Mouse (Mus musculus): Measurements from ENCODE around the gene 4930583I09Rik. TPM values are rescaled to one million over a fixed set of nuclear protein-coding genes. Genes with fewer than 3 reads are reported as not detected.

The 4930583I09Rik gene
- polyA plus RNA-seq, 1 experiment from 2014 or later: not detected

DNA sequence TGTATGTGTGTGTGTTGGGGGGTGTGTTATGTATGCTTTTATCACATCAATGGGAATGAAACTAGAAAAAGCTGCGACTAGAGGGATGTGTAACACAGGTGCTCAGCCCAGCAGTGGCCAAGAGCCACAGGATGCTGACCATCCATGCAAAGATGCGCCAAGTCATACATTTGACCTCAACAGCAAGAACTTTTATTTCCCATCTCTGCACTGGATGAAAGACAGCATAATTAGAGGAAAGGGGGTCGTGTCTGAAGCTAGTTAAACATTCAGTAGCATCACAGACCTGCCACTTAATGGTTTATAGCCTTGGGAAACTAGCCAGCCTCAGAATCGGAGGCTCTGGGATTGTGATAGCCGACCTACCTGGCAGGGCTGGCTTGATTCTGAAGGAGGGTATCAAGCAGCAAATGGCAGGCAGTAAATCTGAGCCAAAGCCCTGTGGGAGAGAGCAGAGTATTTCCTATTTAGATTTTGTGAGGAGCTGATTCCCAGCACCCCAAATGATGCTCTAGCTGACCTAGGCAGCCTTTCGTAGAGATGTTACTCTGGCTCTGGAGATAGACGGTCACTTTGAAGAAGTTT lies 1.9 kb downstream of the 4930583I09Rik start:
- no peak overlapping the region for H3K4me3 ChIP-seq (ENCODE audit: low read depth, low read length)
- no peak overlapping the region for H3K27ac ChIP-seq (ENCODE audit: low read depth, low read length)
- H3K9me3 ChIP-seq (ENCODE audit: control insufficient read depth, low read length): no peaks in the 10 kb centered on the region
- no peak overlapping the region for H3K9ac ChIP-seq (replicated peaks; ENCODE audit: low read depth, low read length)
- no peaks in the 10 kb centered on the region for H3K36me3 ChIP-seq (ENCODE audit: control insufficient read depth, insufficient read depth, low read length)
- H3K4me1 ChIP-seq (ENCODE audit: control insufficient read depth, insufficient read depth, low read length): no peaks in the 10 kb centered on the region
- ATAC-seq (ENCODE audit: low read depth): no peak
- H3K27me3 ChIP-seq (ENCODE audit: control insufficient read depth, insufficient read depth, low read length): no peaks in the 10 kb centered on the region
- H3K4me2 ChIP-seq (ENCODE audit: low read depth, low read length): no peak overlapping the region
- WGBS: 67% methylated on average over 7 of the region's 7 CpGs

DNA sequence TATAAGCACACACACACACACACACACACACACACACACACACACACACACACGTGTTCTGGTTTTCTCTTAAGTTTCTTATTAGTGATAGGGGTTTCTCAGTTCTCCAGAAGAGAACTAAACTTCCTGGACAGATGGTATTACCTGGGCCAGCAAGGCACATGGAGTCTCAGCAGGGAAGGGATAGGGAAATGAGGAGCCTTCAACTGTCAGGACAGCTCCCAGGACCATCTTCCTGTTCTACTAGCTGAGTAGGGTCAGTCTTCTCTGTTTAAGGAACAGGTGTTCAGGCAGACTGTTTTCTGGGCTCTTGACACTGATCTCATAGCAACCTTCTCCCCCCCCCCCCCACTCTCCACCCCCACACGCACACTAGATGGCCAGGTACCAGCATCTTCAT lies 2.8 kb downstream of the 4930583I09Rik start:
- Histone ChIP-seq H3K9ac (replicated peaks; ENCODE audit: low read depth, low read length) (no peak overlapping the region), H3K27ac (ENCODE audit: low read depth, low read length) (no peak overlapping the region), H3K4me2 (ENCODE audit: low read depth, low read length) (no peak overlapping the region), H3K36me3 (ENCODE audit: control insufficient read depth, insufficient read depth, low read length) (no peaks in the 10 kb centered on the region), H3K9me3 (ENCODE audit: control insufficient read depth, low read length) (no peaks in the 10 kb centered on the region), H3K27me3 (ENCODE audit: control insufficient read depth, insufficient read depth, low read length) (no peaks in the 10 kb centered on the region), H3K4me3 (ENCODE audit: low read depth, low read length) (no peak overlapping the region), H3K4me1 (ENCODE audit: control insufficient read depth, insufficient read depth, low read length) (no peaks in the 10 kb centered on the region)
- ATAC-seq (ENCODE audit: low read depth): no peak
- WGBS: 86% methylated on average over 2 of the region's 2 CpGs

DNA sequence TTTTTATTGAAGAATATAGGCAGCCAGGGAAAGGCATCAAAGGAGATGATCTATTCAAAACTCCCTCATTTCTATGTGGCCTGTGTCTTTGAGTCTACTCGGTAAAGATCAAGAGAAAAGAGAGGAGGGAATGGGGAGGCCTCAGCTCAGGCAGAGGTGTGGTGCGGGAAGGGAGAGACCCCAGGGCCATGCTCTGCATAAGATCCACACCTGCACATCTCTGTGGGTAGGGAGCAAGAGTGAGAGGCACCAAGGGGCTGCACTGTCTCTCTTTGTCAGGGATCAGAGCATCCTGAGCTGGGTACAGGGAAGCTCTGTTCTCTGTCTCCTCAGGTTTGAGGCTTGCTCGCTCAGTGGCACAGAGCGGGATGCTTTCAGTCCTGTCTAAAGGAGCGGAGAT lies 8.4 kb downstream of the 4930583I09Rik start:
- Histone ChIP-seq H3K9ac (replicated peaks; ENCODE audit: low read depth, low read length) (no peak overlapping the region), H3K27me3 (ENCODE audit: control insufficient read depth, insufficient read depth, low read length) (no peaks in the 10 kb centered on the region), H3K9me3 (ENCODE audit: control insufficient read depth, low read length) (no peaks in the 10 kb centered on the region), H3K4me2 (ENCODE audit: low read depth, low read length) (no peak overlapping the region), H3K36me3 (ENCODE audit: control insufficient read depth, insufficient read depth, low read length) (no peaks in the 10 kb centered on the region), H3K27ac (ENCODE audit: low read depth, low read length) (no peak overlapping the region), H3K4me3 (ENCODE audit: low read depth, low read length) (no peak overlapping the region), H3K4me1 (ENCODE audit: control insufficient read depth, insufficient read depth, low read length) (no peaks in the 10 kb centered on the region)
- WGBS: 83% methylated on average over 5 of the region's 5 CpGs
- no peak for ATAC-seq (ENCODE audit: low read depth)

DNA sequence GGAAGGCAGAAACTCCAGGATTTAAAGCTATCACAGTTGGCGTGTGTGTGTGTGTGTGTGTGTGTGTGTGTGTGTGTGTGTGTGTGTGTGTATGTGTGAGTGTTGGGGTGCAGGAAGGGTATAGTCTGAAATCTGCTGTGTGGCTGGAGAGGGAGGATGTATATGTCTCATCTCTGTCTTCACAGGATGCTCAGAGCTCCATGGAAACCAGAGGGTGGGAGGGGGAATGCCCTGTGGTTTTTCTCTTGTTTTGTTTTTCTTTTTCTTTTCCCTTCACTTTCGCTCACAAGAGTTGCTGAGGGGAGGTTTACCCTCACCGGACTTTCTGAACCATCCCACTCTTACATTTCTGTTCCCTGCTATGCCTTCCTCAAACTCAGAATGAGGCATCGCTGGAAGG lies 9.0 kb downstream of the 4930583I09Rik start:
- H3K4me3 ChIP-seq (ENCODE audit: low read depth, low read length): no peak overlapping the region
- H3K9ac ChIP-seq (replicated peaks; ENCODE audit: low read depth, low read length): no peak overlapping the region
- H3K4me1 ChIP-seq (ENCODE audit: control insufficient read depth, insufficient read depth, low read length): no peaks in the 10 kb centered on the region
- no peaks in the 10 kb centered on the region for H3K27me3 ChIP-seq (ENCODE audit: control insufficient read depth, insufficient read depth, low read length)
- no peak overlapping the region for H3K27ac ChIP-seq (ENCODE audit: low read depth, low read length)
- H3K36me3 ChIP-seq (ENCODE audit: control insufficient read depth, insufficient read depth, low read length): no peaks in the 10 kb centered on the region
- no peak for ATAC-seq (ENCODE audit: low read depth)
- H3K9me3 ChIP-seq (ENCODE audit: control insufficient read depth, low read length): no peaks in the 10 kb centered on the region
- WGBS: 69% methylated on average over 4 of the region's 4 CpGs
- H3K4me2 ChIP-seq (ENCODE audit: low read depth, low read length): no peak overlapping the region

DNA sequence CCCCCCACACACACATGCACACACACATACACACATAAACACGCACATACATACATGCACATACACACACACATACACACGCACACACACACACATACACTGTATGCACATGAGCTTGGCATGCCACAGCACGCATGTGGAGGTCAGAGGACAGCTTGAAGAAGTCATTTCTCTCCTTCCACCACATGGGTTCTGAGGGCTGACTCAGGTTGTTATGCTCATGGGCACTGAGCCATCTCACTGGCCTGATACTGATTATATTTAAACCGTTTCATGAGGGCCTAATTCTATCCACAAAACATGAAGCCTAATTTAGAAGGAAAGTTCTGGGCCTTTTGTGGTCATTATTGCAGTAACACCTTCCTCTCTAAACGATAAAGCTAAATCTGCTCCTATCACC lies 13.3 kb downstream of the 4930583I09Rik start:
- 89% methylated on average over 5 of the region's 5 CpGs for WGBS
- Histone ChIP-seq H3K9ac (replicated peaks; ENCODE audit: low read depth, low read length) (no peak overlapping the region), H3K4me2 (ENCODE audit: low read depth, low read length) (no peak overlapping the region), H3K4me3 (ENCODE audit: low read depth, low read length) (no peak overlapping the region), H3K9me3 (ENCODE audit: control insufficient read depth, low read length) (no peaks in the 10 kb centered on the region), H3K27ac (ENCODE audit: low read depth, low read length) (no peak overlapping the region), H3K27me3 (ENCODE audit: control insufficient read depth, insufficient read depth, low read length) (no peaks in the 10 kb centered on the region), H3K36me3 (ENCODE audit: control insufficient read depth, insufficient read depth, low read length) (no peaks in the 10 kb centered on the region), H3K4me1 (ENCODE audit: control insufficient read depth, insufficient read depth, low read length) (no peaks in the 10 kb centered on the region)
- ATAC-seq (ENCODE audit: low read depth): no peak

DNA sequence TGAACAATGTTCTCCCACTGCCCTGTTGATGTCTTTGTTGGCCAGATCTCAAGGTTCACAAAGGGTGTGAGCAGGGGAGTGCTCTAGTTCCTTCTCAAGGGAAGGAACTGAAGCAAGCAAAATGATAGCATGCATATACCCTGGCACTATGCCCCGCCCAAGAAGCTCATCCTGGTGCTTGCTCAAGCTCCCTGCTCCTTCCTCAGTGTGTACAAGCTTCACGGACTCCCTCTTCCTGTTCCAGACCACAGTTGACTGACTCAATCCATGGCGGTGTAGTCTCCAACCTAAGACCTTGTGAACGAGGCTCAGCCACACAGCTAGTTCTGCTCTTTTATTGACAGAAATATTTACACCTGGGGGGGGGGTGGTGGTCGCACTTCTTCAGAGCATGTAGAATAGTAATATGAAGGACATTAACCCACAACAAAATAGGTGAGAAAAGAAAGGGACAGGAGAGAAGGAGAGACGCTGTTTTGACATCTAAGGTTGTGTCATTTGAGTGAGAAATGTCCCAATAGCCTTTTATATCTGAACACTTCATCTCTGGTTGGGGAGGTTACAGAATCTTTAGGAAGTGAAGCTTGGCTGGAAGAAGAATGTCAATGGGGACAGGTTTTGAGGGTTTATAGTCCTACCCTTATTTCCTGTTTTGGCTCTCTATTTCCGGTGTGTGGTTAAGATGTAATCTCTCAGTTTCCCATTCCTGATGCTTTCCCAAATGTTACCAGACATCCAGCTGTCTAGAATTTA lies 14.9 kb downstream of the 4930583I09Rik start:
- Histone ChIP-seq H3K9me3 (ENCODE audit: control insufficient read depth, low read length) (no peaks in the 10 kb centered on the region), H3K4me3 (ENCODE audit: low read depth, low read length) (no peak overlapping the region), H3K36me3 (ENCODE audit: control insufficient read depth, insufficient read depth, low read length) (no peaks in the 10 kb centered on the region), H3K27ac (ENCODE audit: low read depth, low read length) (no peak overlapping the region), H3K9ac (replicated peaks; ENCODE audit: low read depth, low read length) (no peak overlapping the region), H3K4me2 (ENCODE audit: low read depth, low read length) (no peak overlapping the region), H3K27me3 (ENCODE audit: control insufficient read depth, insufficient read depth, low read length) (no peaks in the 10 kb centered on the region), H3K4me1 (ENCODE audit: control insufficient read depth, insufficient read depth, low read length) (no peaks in the 10 kb centered on the region)
- no peak for ATAC-seq (ENCODE audit: low read depth)
- 90% methylated on average over 7 of the region's 7 CpGs for WGBS

DNA sequence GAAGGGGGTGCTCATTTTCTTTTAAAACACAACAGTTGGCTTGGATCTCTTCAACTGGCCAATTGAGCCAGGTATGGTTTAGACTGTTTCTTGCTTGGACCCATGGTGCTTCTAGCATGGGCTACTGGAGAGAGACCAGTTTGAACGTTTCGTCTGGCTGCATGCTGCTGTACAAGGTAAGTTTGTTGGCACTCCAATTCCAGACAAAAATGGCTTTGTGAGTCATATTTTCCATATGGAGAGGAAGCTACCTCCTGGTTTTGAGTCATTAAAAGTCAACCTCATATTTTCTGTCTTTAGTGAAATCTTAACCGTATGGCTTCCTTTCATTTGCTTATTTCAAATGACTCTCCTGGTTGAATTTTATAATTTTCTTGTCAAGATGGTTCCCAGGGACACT lies 19.6 kb downstream of the 4930583I09Rik start:
- no peak for ATAC-seq (ENCODE audit: low read depth)
- Histone ChIP-seq H3K4me1 (ENCODE audit: control insufficient read depth, insufficient read depth, low read length) (no peaks in the 10 kb centered on the region), H3K36me3 (ENCODE audit: control insufficient read depth, insufficient read depth, low read length) (no peaks in the 10 kb centered on the region), H3K9ac (replicated peaks; ENCODE audit: low read depth, low read length) (no peak overlapping the region), H3K9me3 (ENCODE audit: control insufficient read depth, low read length) (no peaks in the 10 kb centered on the region), H3K27ac (ENCODE audit: low read depth, low read length) (no peak overlapping the region), H3K4me3 (ENCODE audit: low read depth, low read length) (no peak overlapping the region), H3K27me3 (ENCODE audit: control insufficient read depth, insufficient read depth, low read length) (no peaks in the 10 kb centered on the region), H3K4me2 (ENCODE audit: low read depth, low read length) (no peak overlapping the region)
- 94% methylated on average over 3 of the region's 3 CpGs for WGBS

DNA sequence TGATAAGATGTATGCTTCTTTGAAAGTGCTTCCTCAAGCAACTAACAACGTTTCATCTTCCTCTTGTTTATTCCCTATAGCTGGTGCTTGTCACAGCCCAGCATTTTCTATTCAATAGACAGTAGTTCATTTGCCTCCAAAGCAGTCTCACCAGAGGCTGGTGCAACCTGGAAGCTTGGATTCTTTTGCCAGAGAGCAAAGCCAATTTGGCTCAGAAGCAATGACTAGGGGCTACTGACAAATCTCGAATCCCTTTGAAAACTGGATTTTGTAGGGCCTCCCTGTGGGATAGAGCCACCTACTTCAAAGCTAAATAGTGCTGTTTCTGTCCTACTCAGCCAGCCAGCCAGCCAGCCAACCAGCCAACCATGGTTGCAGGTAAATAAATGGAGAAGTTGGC lies 20.1 kb downstream of the 4930583I09Rik start:
- H3K4me1 ChIP-seq (ENCODE audit: control insufficient read depth, insufficient read depth, low read length): no peaks in the 10 kb centered on the region
- no peaks in the 10 kb centered on the region for H3K36me3 ChIP-seq (ENCODE audit: control insufficient read depth, insufficient read depth, low read length)
- H3K9me3 ChIP-seq (ENCODE audit: control insufficient read depth, low read length): no peaks in the 10 kb centered on the region
- H3K27ac ChIP-seq (ENCODE audit: low read depth, low read length): no peak overlapping the region
- no peak overlapping the region for H3K4me2 ChIP-seq (ENCODE audit: low read depth, low read length)
- H3K9ac ChIP-seq (replicated peaks; ENCODE audit: low read depth, low read length): no peak overlapping the region
- WGBS: 85% methylated on average over 2 of the region's 2 CpGs
- H3K27me3 ChIP-seq (ENCODE audit: control insufficient read depth, insufficient read depth, low read length): no peaks in the 10 kb centered on the region
- no peak overlapping the region for H3K4me3 ChIP-seq (ENCODE audit: low read depth, low read length)
- no peak for ATAC-seq (ENCODE audit: low read depth)

DNA sequence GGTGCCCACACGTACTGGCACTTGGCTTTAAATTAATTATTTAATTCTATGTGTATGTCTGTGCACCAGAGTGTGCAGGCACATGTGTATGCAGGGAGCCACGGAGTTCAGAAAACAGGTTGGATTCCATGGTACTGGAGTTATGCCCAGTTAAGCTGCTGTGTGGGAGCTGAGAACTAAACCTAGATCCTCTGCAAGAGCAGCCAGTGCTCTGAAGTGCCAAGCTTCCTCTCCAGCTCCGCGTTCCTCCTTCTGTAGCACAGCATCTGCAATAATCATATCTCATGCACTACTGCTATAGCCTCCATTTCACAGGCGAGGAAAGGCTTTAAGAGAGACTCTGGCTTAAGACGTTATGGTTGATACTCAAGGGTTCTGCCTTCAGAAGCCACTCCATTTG lies 22.3 kb downstream of the 4930583I09Rik start:
- Histone ChIP-seq H3K27me3 (ENCODE audit: control insufficient read depth, insufficient read depth, low read length) (no peaks in the 10 kb centered on the region), H3K9me3 (ENCODE audit: control insufficient read depth, low read length) (no peaks in the 10 kb centered on the region), H3K36me3 (ENCODE audit: control insufficient read depth, insufficient read depth, low read length) (no peaks in the 10 kb centered on the region), H3K4me2 (ENCODE audit: low read depth, low read length) (no peak overlapping the region), H3K27ac (ENCODE audit: low read depth, low read length) (no peak overlapping the region), H3K4me3 (ENCODE audit: low read depth, low read length) (no peak overlapping the region), H3K9ac (replicated peaks; ENCODE audit: low read depth, low read length) (no peak overlapping the region), H3K4me1 (ENCODE audit: control insufficient read depth, insufficient read depth, low read length) (no peaks in the 10 kb centered on the region)
- ATAC-seq (ENCODE audit: low read depth): no peak
- 92% methylated on average over 6 of the region's 6 CpGs for WGBS

Measured in neural tube, embryonic 14.5 days (tissue).